Mouse (Mus musculus) CH12.LX (cell line): ENCODE results near the gene Zfp457. TPM values are rescaled to one million over a fixed set of nuclear protein-coding genes. Genes with fewer than 3 reads are reported as not detected.

Experiments
- polyA plus RNA-seq: library from polyadenylated mRNA; unstranded; fragments of >175 nt; gene quantifications from 2 replicates; pipeline ENCODE4 v1.2.1, GENCODE M21; 2012; ENCODE audit warnings: low read depth; ENCODE audit not compliant: insufficient read length
- total RNA-seq, 2 experiments: library from RNA; depleted of rRNA; stranded (reverse); fragments of 300-350 nt in 1 of 2; fragments of >200 nt in 1 of 2; gene quantifications; 2 replicates each; pipeline ENCODE4 v1.2.3; 2012 to 2014

Gene Zfp457
- total and polyA plus RNA-seq, 3 experiments: 0.40 to 0.98 TPM; not detected in 1

Other genes starting within 250 kb of the Zfp457 start
Only the 20 nearest of the 21 such genes appear.
- gene Zfp712, start 245.3 kb downstream of the Zfp457 start, total RNA-seq (2012; rRNA removed): 1.2 TPM in 2 replicates
- 1.3 and 1.4 TPM in 2 replicates for gene Zfp712, start 245.3 kb downstream of the Zfp457 start, total RNA-seq (2014; rRNA removed)
- 0.61 and 0.71 TPM in 2 replicates for gene Zfp712, start 245.3 kb downstream of the Zfp457 start, polyA plus RNA-seq
- 0.81 and 1.1 TPM in 2 replicates for gene Zfp708, start 208.5 kb downstream of the Zfp457 start, total RNA-seq (2012; rRNA removed)
- 3.4 and 4.2 TPM in 2 replicates for gene Zfp708, start 208.5 kb downstream of the Zfp457 start, total RNA-seq (2014; rRNA removed)
- 1.1 and 1.2 TPM in 2 replicates for gene Zfp708, start 208.5 kb downstream of the Zfp457 start, polyA plus RNA-seq
- 3.4 and 4.2 TPM in 2 replicates for gene Gm28557, start 197.9 kb downstream of the Zfp457 start, total RNA-seq (2012; rRNA removed)
- gene Gm28557, start 197.9 kb downstream of the Zfp457 start, total RNA-seq (2014; rRNA removed): 2.9 and 4.5 TPM in 2 replicates
- gene Gm28557, start 197.9 kb downstream of the Zfp457 start, polyA plus RNA-seq: 1.6 TPM in 2 replicates
- gene Rslcan18, start 190.2 kb downstream of the Zfp457 start, total RNA-seq (2012; rRNA removed): 0.55 TPM in 2 replicates
- 0.18 and 0.81 TPM in 2 replicates for gene Rslcan18, start 190.2 kb downstream of the Zfp457 start, total RNA-seq (2014; rRNA removed)
- 0.20 and 0.57 TPM in 2 replicates for gene Rslcan18, start 190.2 kb downstream of the Zfp457 start, polyA plus RNA-seq
- gene Zfp759, start 184.8 kb downstream of the Zfp457 start, total RNA-seq (2012; rRNA removed): 2.1 and 2.2 TPM in 2 replicates
- gene Zfp759, start 184.8 kb downstream of the Zfp457 start, total RNA-seq (2014; rRNA removed): 6.1 and 7.1 TPM in 2 replicates
- 2.6 and 2.7 TPM in 2 replicates for gene Zfp759, start 184.8 kb downstream of the Zfp457 start, polyA plus RNA-seq
- gene Rsl1, start 133.3 kb downstream of the Zfp457 start, total RNA-seq (2012; rRNA removed): 7.4 and 8.6 TPM in 2 replicates
- gene Rsl1, start 133.3 kb downstream of the Zfp457 start, total RNA-seq (2014; rRNA removed): 16.0 and 18.8 TPM in 2 replicates
- gene Rsl1, start 133.3 kb downstream of the Zfp457 start, polyA plus RNA-seq: 9.8 and 10.7 TPM in 2 replicates
- gene Zfp455, start 112.0 kb downstream of the Zfp457 start, total RNA-seq (2012; rRNA removed): 1.6 and 2.3 TPM in 2 replicates
- gene Zfp455, start 112.0 kb downstream of the Zfp457 start, total RNA-seq (2014; rRNA removed): 5.6 and 5.7 TPM in 2 replicates
- gene Zfp455, start 112.0 kb downstream of the Zfp457 start, polyA plus RNA-seq: 2.3 and 3.3 TPM in 2 replicates
- gene Zfp458, start 28.0 kb downstream of the Zfp457 start, total RNA-seq (2012; rRNA removed): 1.6 and 2.3 TPM in 2 replicates
- 3.2 and 3.3 TPM in 2 replicates for gene Zfp458, start 28.0 kb downstream of the Zfp457 start, total RNA-seq (2014; rRNA removed)
- gene Zfp458, start 28.0 kb downstream of the Zfp457 start, polyA plus RNA-seq: 1.6 and 2.4 TPM in 2 replicates
- 4.6 and 5.4 TPM in 2 replicates for gene Zfp595, start 26.1 kb upstream of the Zfp457 start, total RNA-seq (2012; rRNA removed)
- gene Zfp595, start 26.1 kb upstream of the Zfp457 start, total RNA-seq (2014; rRNA removed): 10.1 and 13.7 TPM in 2 replicates
- gene Zfp595, start 26.1 kb upstream of the Zfp457 start, polyA plus RNA-seq: 5.4 and 6.4 TPM in 2 replicates
- gene Gm28044, start 54.1 kb upstream of the Zfp457 start, total RNA-seq (2012; rRNA removed): 1.0 and 1.1 TPM in 2 replicates
- not detected in 2 replicates for gene Gm28044, start 54.1 kb upstream of the Zfp457 start, total RNA-seq (2014; rRNA removed)
- 0.89 and 1.0 TPM in 2 replicates for gene Gm28044, start 54.1 kb upstream of the Zfp457 start, polyA plus RNA-seq
- 1.8 and 2.3 TPM in 2 replicates for gene Zfp953, start 54.1 kb upstream of the Zfp457 start, total RNA-seq (2012; rRNA removed)
- 4.6 and 5.6 TPM in 2 replicates for gene Zfp953, start 54.1 kb upstream of the Zfp457 start, total RNA-seq (2014; rRNA removed)
- gene Zfp953, start 54.1 kb upstream of the Zfp457 start, polyA plus RNA-seq: 3.6 and 4.2 TPM in 2 replicates
- 1.7 and 2.3 TPM in 2 replicates for gene Gm28041, start 69.2 kb upstream of the Zfp457 start, total RNA-seq (2012; rRNA removed)
- gene Gm28041, start 69.2 kb upstream of the Zfp457 start, total RNA-seq (2014; rRNA removed): 0.61 and 1.1 TPM in 2 replicates
- gene Gm28041, start 69.2 kb upstream of the Zfp457 start, polyA plus RNA-seq: 1.8 TPM in 1 of 2 replicates, not detected in the other
- gene Zfp456, start 69.3 kb upstream of the Zfp457 start, total RNA-seq (2012; rRNA removed): 4.7 and 5.1 TPM in 2 replicates
- 7.4 and 8.0 TPM in 2 replicates for gene Zfp456, start 69.3 kb upstream of the Zfp457 start, total RNA-seq (2014; rRNA removed)
- 2.4 and 3.6 TPM in 2 replicates for gene Zfp456, start 69.3 kb upstream of the Zfp457 start, polyA plus RNA-seq
- gene Zfp429, start 93.3 kb upstream of the Zfp457 start, total RNA-seq (2012; rRNA removed): 8.3 and 9.0 TPM in 2 replicates
- gene Zfp429, start 93.3 kb upstream of the Zfp457 start, total RNA-seq (2014; rRNA removed): 17.4 and 18.2 TPM in 2 replicates
- 8.0 and 10.5 TPM in 2 replicates for gene Zfp429, start 93.3 kb upstream of the Zfp457 start, polyA plus RNA-seq
- 0.47 and 0.63 TPM in 2 replicates for gene Zfp459, start 114.9 kb upstream of the Zfp457 start, total RNA-seq (2012; rRNA removed)
- gene Zfp459, start 114.9 kb upstream of the Zfp457 start, total RNA-seq (2014; rRNA removed): 0.12 TPM in 1 of 2 replicates, not detected in the other
- not detected in 2 replicates for gene Zfp459, start 114.9 kb upstream of the Zfp457 start, polyA plus RNA-seq
- 7.1 and 7.6 TPM in 2 replicates for gene Zfp874a, start 145.1 kb upstream of the Zfp457 start, total RNA-seq (2012; rRNA removed)
- gene Zfp874a, start 145.1 kb upstream of the Zfp457 start, total RNA-seq (2014; rRNA removed): 16.8 and 23.6 TPM in 2 replicates
- gene Zfp874a, start 145.1 kb upstream of the Zfp457 start, polyA plus RNA-seq: 6.1 and 6.5 TPM in 2 replicates
- 4.7 and 4.8 TPM in 2 replicates for gene Zfp874b, start 177.8 kb upstream of the Zfp457 start, total RNA-seq (2012; rRNA removed)
- gene Zfp874b, start 177.8 kb upstream of the Zfp457 start, total RNA-seq (2014; rRNA removed): 8.0 and 8.7 TPM in 2 replicates
- 1.8 and 2.1 TPM in 2 replicates for gene Zfp874b, start 177.8 kb upstream of the Zfp457 start, polyA plus RNA-seq
- gene Zfp58, start 194.1 kb upstream of the Zfp457 start, total RNA-seq (2012; rRNA removed): 4.3 and 5.2 TPM in 2 replicates
- 5.9 and 6.4 TPM in 2 replicates for gene Zfp58, start 194.1 kb upstream of the Zfp457 start, total RNA-seq (2014; rRNA removed)
- gene Zfp58, start 194.1 kb upstream of the Zfp457 start, polyA plus RNA-seq: 2.7 and 2.9 TPM in 2 replicates
- gene Gm26965, start 219.7 kb upstream of the Zfp457 start, total RNA-seq (2012; rRNA removed): 0.08 TPM in 1 of 2 replicates, not detected in the other
- not detected in 2 replicates for gene Gm26965, start 219.7 kb upstream of the Zfp457 start, total RNA-seq (2014; rRNA removed)
- not detected in 2 replicates for gene Gm26965, start 219.7 kb upstream of the Zfp457 start, polyA plus RNA-seq
- gene Zfp87, start 219.7 kb upstream of the Zfp457 start, total RNA-seq (2012; rRNA removed): 11.4 and 12.2 TPM in 2 replicates
- gene Zfp87, start 219.7 kb upstream of the Zfp457 start, total RNA-seq (2014; rRNA removed): 20.7 and 25.0 TPM in 2 replicates
- gene Zfp87, start 219.7 kb upstream of the Zfp457 start, polyA plus RNA-seq: 10.3 and 13.8 TPM in 2 replicates